In the genomic region with DNA sequence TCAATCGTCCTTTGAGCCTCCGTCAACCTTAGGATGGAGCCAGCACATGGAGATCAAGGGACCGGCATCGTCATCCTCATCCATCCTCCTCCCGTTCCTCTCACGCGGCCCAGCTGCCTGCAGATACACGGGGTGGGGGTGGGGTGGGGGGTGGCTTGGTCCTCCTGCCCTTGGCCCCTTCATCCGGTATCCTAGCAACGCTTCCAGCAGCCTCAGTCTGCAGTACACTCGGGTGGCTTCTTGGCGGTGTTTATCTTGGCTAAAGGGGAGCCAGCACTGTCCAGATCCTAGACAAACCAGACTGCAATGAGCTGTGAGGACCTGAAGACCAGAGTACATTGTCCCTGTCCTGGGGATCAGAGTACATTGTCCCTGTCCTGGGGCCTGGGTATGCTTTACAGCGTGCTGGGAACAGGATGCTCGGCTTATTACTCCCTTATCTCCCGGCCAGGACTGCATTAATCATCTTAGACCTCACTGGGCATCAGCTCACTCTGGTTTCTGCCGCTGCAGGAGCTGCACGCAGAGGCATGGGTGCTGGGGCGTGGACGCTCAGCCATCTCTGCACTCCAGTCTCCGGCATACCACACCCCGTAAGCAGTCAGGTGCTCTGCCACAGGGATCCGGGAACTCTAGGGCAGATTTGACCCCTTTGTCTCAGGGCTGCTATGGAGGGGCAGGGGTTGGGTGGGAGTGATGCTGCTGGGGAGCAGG, we compare ENCODE assay signal across 8 mouse cellular contexts.
A peak's percentile ranks its signal among the peaks of the same experiment; 100 is the strongest.
DNase-seq lines count a peak whose midpoint lies in the region; ATAC-seq and TF ChIP-seq lines count a peak whose summit lies in the region.

No protein-coding gene starts in this region.

- no peak overlapping the region for H3K4me3 ChIP-seq in heart, embryonic 11.5 days (ENCODE audit: low read depth, low read length)
- H3K4me3 ChIP-seq in hindbrain, postnatal 0 days (ENCODE audit: low read length): no peak overlapping the region
- H3K4me3 ChIP-seq in neural tube, embryonic 13.5 days: no peak overlapping the region
- H3K4me3 ChIP-seq in liver, postnatal 0 days (ENCODE audit: low read depth, low read length): no peak overlapping the region

- TF ChIP-seq CTCF in hindbrain, postnatal 0 days (IDR thresholded peaks at IDR 0.05; ENCODE audit: low read depth): no peak; the same call in 1 of the 2 replicates
- TF ChIP-seq CTCF in liver, postnatal 0 days (IDR thresholded peaks at IDR 0.05; ENCODE audit: low read depth): no peak

- H3K27me3 ChIP-seq in heart, embryonic 11.5 days (ENCODE audit: control insufficient read depth, insufficient read depth, low read length): no peaks in the 10 kb centered on the region
- H3K27me3 ChIP-seq in hindbrain, postnatal 0 days (ENCODE audit: insufficient read depth, low read length): no peaks in the 10 kb centered on the region
- peaks cover 5% of the 10 kb centered on the region; the same call in 1 of the 2 replicates for H3K27me3 ChIP-seq in neural tube, embryonic 13.5 days
- no peaks in the 10 kb centered on the region for H3K27me3 ChIP-seq in liver, postnatal 0 days (ENCODE audit: insufficient read depth, low read length)

- no peak overlapping the region for H3K4me2 ChIP-seq in heart, embryonic 11.5 days
- H3K4me2 ChIP-seq in hindbrain, postnatal 0 days (ENCODE audit: low read depth, low read length): no peak overlapping the region; the same call in 1 of the 2 replicates
- H3K4me2 ChIP-seq in neural tube, embryonic 13.5 days: peak overlapping the region; percentile 20; the same call in 1 of the 2 replicates
- no peak overlapping the region for H3K4me2 ChIP-seq in liver, postnatal 0 days (ENCODE audit: low read depth, low read length)

- 54% methylated on average over 22 of the region's 22 CpGs for WGBS in heart, embryonic 11.5 days (ENCODE audit: insufficient replicate concordance)
- 15% methylated on average over 22 of the region's 22 CpGs for whole genome bisulfite sequencing in hindbrain, postnatal 0 days
- 26% methylated on average over 22 of the region's 22 CpGs for WGBS in neural tube, embryonic 13.5 days
- WGBS in liver, postnatal 0 days (ENCODE audit: insufficient replicate concordance): 48% methylated on average over 22 of the region's 22 CpGs

- no peaks in the 10 kb centered on the region for H3K9me3 ChIP-seq in heart, embryonic 11.5 days (replicated peaks; ENCODE audit: control insufficient read depth, low read length)
- no peaks in the 10 kb centered on the region for H3K9me3 ChIP-seq in hindbrain, postnatal 0 days (ENCODE audit: low read length)
- H3K9me3 ChIP-seq in neural tube, embryonic 13.5 days: peaks cover 3% of the 10 kb centered on the region; the same call in 1 of the 2 replicates
- H3K9me3 ChIP-seq in liver, postnatal 0 days (ENCODE audit: low read length): no peaks in the 10 kb centered on the region

- no peak overlapping the region for H3K27ac ChIP-seq in heart, embryonic 11.5 days (ENCODE audit: low read depth, low read length)
- peak overlapping the region; percentile 62 for H3K27ac ChIP-seq in hindbrain, postnatal 0 days
- H3K27ac ChIP-seq in neural tube, embryonic 13.5 days (replicated peaks): peak overlapping the region; percentile 76
- no peak overlapping the region for H3K27ac ChIP-seq in liver, postnatal 0 days (ENCODE audit: low read depth)

- TF ChIP-seq EP300 in liver, postnatal 0 days (IDR thresholded peaks at IDR 0.05; ENCODE audit: low read depth): no peak

- intact Hi-C loops in heart, postnatal 14 days (cut with DNase I): no loop called here

- DNase-seq in heart, postnatal 14 days: peak; percentile 14 to 24
- DNase-seq in embryo, embryonic 10 days (ENCODE audit: low spot score): peak; percentile 49
- peak; percentile 87 for DNase-seq in hindbrain, postnatal 0 days (ENCODE audit: low spot score)
- DNase-seq in spleen, postnatal 36 days (ENCODE audit: low spot score in 2 of 2): no peak
- DNase-seq in urinary bladder, postnatal 36 days (ENCODE audit: low spot score in 2 of 2): no peak
- DNase-seq in liver, postnatal 0 days: no peak

- H3K36me3 ChIP-seq in heart, embryonic 11.5 days (ENCODE audit: control insufficient read depth, insufficient read depth, low read length): no peaks in the 10 kb centered on the region
- no peaks in the 10 kb centered on the region for H3K36me3 ChIP-seq in hindbrain, postnatal 0 days (ENCODE audit: insufficient read depth, low read length)
- H3K36me3 ChIP-seq in neural tube, embryonic 13.5 days: no peaks in the 10 kb centered on the region
- no peaks in the 10 kb centered on the region for H3K36me3 ChIP-seq in liver, postnatal 0 days (replicated peaks; ENCODE audit: insufficient read depth, low read length)

- H3K4me1 ChIP-seq in heart, embryonic 11.5 days (ENCODE audit: control insufficient read depth, insufficient read depth, low read length): no peaks in the 10 kb centered on the region
- H3K4me1 ChIP-seq in hindbrain, postnatal 0 days (ENCODE audit: insufficient read depth, low read length): peaks cover 20% of the 10 kb centered on the region
- H3K4me1 ChIP-seq in neural tube, embryonic 13.5 days (replicated peaks): peaks cover 48% of the 10 kb centered on the region
- H3K4me1 ChIP-seq in liver, postnatal 0 days (ENCODE audit: insufficient read depth): no peaks in the 10 kb centered on the region

- no peak for ATAC-seq in heart, embryonic 11.5 days (replicated peaks; ENCODE audit: insufficient number of reproducible peaks, low FRiP score, low TSS enrichment)
- ATAC-seq in hindbrain, postnatal 0 days: peak; percentile 91
- ATAC-seq in neural tube, embryonic 13.5 days (ENCODE audit: low read depth): peak; percentile 82
- no peak for ATAC-seq in liver, postnatal 0 days

- H3K9ac ChIP-seq in heart, embryonic 11.5 days (ENCODE audit: low read depth, low read length): no peak overlapping the region
- no peak overlapping the region for H3K9ac ChIP-seq in hindbrain, postnatal 0 days (replicated peaks; ENCODE audit: low read length)
- peak overlapping the region; percentile 54 for H3K9ac ChIP-seq in neural tube, embryonic 13.5 days
- H3K9ac ChIP-seq in liver, postnatal 0 days (replicated peaks): no peak overlapping the region

Comparison
In these comparisons a context has a peak if more than half of its experiments do, and no peak if none do; other contexts are left out.
1. DNase-seq: peak in heart, postnatal 14 days (2 of 2), embryo, embryonic 10 days (single experiment) and hindbrain, postnatal 0 days (single experiment); none in spleen, postnatal 36 days (0 of 2), urinary bladder, postnatal 36 days (0 of 2) and liver, postnatal 0 days (single experiment).
2. ATAC-seq: peak in hindbrain, postnatal 0 days (single experiment) and neural tube, embryonic 13.5 days (single experiment); none in heart, embryonic 11.5 days (single experiment) and liver, postnatal 0 days (single experiment).
3. H3K27ac ChIP-seq: peak in hindbrain, postnatal 0 days (single experiment) and neural tube, embryonic 13.5 days (single experiment); none in heart, embryonic 11.5 days (single experiment) and liver, postnatal 0 days (single experiment).